Mouse (Mus musculus) layer of hippocampus, adult 18-20 months (tissue): ENCODE results near the gene Cdsn. TPM values are rescaled to one million over a fixed set of nuclear protein-coding genes. Genes with fewer than 3 reads are reported as not detected.
A peak's percentile ranks its signal among the peaks of the same experiment; 100 is the strongest.
"Not testable (repeated sequence)": the region's sequence is repeated elsewhere in the genome, so short reads cannot be mapped to it uniquely, and the experiment has no call there.

ENCODE experiments used
- DNase-seq, 2 experiments: peaks; one replicate each; pipeline ENCODE4 v3.0.0; 2022; ENCODE audit warnings: low spot score in 2 of 2
- long read RNA-seq: library from polyadenylated mRNA; stranded (forward); transcript quantifications from one replicate; pipeline ENCODE4 v2.0.0, GENCODE M21; 2021
- total RNA-seq, 2 experiments: library from RNA; stranded (reverse); gene quantifications; 2 replicates each; pipeline ENCODE4 v1.2.3; 2021

Gene Cdsn
- under 1 TPM; 0.20 to 0.22 TPM for total RNA-seq
- long read RNA-seq = 0 reads

GRCm38 (mm10) chr17:35551881-35552414 is at the start of gene Cdsn:
Gene Cdsn (plus strand): TSS chr17:35552128.
- DNase-seq = no peak

DNA sequence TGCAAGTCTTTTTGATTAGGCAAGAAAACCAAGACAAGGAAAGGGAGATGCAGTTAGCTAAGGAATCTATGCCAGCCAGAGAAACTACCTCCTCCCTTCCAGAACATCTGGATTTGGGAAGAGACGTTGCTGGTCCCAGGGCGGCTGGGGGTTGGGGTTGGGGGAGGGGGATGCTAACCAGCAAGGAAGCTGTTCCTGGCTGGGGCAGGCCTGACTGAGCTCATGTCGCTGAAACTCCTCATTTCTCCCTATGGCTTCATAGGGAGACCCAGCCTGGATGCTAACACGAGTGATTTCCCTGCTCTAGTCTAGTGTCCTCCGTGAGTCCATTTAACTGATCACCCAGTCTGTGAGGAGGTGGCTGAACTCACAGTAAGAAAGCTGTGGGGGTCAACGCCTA is 49.7 kb upstream of the Cdsn start:
- DNase-seq = no peak

DNA sequence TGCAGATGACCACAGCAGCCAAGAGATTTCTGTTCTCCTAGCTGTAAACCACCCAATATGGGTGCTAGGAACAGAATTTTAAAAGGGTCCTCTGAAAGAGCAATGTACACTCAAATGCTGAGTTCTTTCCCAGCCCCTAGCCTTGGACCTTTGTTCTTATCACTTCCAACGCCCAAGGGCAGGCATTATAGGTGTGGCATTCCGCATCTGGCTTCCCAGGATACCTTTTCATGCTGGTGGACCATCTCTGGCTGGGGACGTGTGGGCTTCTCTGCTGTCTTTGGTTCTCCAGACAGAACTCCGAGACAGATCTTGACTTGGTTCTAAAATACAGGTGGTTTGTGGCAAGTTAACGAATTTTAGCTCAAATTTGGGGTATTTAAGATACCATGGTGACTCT is 49.2 kb upstream of the Cdsn start:
- no peak for DNase-seq

DNA sequence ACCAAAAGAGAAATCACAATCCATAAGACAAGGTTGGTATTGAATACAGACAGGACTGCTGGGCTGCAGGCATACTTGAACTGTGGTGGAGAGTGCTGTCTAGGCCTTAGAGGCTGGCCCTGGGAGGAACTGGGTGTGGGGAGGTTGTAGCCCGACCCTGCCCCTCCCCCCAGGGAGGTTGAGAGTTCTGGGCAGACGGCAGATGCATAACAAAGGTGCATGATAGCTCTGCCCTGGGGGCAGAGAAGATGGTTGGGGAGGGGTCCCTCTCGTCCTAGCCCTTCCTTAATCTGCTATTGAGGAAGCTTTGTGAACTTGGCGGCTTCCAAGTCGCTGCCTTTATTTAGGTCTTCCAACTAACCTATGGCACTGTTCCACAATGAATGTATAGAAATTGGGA is 48.1 kb upstream of the Cdsn start:
- DNase-seq = no peak

DNA sequence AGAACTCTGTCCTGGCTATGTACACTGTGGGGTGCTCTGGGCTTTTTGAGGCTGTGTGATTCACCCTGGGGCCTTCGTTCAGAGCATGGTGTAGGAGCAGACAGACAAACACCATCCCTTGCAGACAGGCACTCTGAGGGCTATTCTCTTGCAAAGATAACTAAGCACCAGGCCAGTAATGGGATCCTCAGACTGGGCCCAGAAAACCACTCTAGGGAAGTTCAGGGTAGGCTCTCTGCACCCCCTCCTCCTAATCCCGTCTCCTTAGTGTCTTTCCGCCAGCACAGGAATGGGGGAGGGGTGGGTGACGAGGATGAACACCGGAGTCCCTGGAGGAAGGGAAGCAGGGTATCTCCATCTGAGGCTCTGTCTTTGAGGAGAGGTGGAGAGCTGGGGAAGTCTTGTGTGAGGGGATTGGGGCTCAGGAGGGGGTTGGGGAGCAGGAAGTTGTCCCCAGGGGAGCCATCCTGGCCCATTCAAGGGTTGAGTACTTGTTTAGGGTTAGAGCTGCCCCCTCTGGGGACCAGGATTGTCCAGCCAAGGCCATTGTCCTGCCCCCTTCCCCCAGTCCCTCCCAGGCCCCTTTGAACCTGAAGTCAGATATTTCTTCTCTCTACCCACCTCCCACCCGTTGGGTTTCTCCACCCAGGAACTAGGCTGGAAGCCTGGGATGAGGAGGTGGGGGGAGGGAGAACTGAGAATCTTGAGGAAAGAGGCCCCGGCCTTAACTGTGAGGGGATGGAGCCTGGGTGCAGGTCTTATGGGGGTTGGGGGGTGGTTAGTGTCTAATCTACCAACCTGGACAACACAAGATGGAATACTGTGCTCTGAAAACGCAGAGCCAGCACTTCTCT is 47.1 kb upstream of the Cdsn start:
- no peak for DNase-seq

GRCm38 (mm10) chr17:35505776-35506175 is 46.2 kb upstream of the Cdsn start, which contains the start of gene Pou5f1:
Gene Pou5f1 (plus strand): TSS chr17:35506018.
- DNase-seq = no peak

GRCm38 (mm10) chr17:35506881-35507280 is 45.0 kb upstream of the Cdsn start:
- DNase-seq = no peak

DNA sequence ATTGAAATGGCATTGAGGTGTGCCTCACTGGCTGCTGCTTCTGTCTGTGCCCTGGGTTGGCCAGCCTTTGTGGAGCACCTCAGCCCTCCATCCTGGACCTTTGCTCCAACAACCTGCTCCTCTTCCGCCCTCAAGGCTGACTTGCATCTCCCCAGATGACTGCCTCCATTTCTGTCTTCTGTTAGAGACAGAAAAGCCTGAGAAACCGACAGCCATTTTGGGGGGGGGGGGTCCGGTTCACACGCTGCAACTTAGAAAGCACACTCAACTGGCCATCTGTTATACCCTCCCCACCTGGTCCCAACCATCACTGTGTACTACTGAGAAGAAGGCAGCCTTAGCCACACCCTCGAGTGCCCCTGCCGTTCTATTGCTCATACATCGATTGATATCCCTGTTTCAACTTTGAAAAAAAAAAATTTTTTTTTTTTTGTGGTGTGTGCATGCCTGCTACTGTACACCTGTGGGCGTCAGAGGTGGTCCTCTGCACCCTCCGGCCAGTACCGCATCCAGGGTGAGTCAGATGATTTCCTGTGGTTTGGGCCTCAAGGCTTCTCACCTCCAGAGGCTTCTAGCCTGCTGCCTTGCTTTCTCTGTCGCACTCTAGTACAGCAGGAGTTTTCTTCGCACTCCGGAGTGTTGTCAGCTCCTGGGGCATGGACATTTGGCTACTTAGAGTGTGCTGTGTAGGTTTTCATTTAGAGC is 44.2 kb upstream of the Cdsn start:
- no peak for DNase-seq

DNA sequence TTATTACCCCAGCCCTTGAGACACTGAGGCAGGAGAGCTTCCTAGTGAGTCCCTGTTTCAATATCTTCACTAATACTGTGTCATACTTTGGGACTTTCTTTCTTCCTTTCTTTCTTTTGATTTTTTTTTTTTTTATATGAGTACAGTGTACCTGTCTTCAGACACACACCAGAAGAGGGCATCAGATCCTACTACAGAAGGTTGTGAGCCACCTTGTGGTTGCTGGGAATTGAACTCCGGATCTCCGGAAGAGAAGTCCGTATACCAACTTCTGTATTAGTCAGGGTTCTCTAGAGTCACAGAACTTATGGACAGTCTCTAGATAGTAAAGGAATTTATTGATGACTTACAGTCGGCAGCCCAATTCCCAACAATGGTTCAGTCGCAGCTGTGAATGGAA is 43.6 kb upstream of the Cdsn start:
- DNase-seq = not testable (repeated sequence)

- DNase-seq = no peak
Observed at GRCm38 (mm10) chr17:35509284-35509683, 42.6 kb upstream of the Cdsn start.

DNA sequence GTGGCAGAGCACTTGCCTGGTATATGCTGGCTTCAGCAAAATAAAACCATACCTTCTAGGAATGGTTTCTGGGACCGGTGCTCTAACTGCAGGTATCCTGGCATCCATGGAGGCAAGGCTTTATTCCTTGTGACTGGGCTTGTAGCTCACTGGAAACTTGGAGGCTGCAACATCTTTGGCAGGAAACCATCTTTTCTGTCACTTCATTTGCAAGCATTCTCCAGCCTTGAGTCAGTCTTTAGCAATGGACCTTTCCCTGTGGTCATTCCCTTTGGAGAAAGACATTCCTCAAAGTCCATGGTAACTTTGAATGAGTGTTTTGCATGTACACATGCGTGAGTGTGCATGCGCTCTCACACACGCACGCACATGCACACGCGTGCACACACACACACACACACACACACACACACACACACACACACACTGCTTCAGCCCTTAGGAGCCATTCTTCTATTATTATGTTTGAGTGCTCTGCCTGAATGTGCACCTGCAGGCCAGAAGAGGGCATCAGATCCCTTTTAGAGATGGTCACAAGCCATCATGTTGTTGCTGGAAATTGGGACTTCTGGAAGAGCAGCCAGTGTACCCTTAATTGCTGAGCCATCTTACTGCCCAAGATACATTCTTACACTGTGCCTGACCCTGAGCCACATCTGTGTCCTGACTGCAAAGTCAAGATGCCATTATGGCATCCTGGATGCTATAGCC is 38.9 kb upstream of the Cdsn start:
- peak in 1 of 2 experiments; percentile 17 for DNase-seq

DNA sequence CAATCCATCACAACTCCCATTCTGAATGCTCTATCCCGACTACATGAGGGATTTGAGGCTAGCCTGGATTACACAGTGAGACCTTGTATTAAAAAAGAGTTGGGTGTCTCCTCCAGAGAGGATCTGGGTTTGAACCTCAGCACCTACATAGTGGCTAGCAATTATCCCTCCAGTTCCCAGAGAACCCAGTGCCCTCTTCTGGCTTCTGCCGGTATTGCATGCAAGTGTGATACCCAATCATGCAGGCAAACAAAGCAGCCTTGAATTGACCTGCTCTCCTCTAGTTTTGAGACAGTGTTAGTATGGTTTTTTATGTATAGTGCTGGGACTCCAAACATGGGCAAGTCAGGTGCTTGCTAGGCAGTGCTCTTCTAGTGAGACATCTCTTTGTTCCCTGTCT is 38.0 kb upstream of the Cdsn start:
- DNase-seq = peak in 1 of 2 experiments; percentile 39

DNA sequence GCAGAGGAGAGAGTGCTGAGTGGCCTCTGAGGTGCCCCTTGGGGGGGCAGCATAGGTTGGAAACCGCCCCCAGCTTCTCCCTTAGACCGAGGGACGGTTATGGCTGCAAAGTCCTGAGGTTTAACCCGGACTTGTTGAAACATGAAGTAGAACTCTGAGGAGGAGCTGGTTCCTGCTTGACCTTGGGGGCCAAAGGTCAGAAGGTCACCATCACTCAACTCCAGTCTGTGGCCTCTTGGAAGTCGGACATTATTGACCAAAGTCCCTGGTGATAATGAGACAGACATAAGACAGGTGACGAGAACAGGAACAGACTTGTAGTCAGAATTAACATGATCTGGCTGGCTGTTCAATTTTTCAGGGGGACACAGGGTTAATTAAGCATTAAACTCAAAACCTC is 37.2 kb upstream of the Cdsn start:
- no peak for DNase-seq

DNA sequence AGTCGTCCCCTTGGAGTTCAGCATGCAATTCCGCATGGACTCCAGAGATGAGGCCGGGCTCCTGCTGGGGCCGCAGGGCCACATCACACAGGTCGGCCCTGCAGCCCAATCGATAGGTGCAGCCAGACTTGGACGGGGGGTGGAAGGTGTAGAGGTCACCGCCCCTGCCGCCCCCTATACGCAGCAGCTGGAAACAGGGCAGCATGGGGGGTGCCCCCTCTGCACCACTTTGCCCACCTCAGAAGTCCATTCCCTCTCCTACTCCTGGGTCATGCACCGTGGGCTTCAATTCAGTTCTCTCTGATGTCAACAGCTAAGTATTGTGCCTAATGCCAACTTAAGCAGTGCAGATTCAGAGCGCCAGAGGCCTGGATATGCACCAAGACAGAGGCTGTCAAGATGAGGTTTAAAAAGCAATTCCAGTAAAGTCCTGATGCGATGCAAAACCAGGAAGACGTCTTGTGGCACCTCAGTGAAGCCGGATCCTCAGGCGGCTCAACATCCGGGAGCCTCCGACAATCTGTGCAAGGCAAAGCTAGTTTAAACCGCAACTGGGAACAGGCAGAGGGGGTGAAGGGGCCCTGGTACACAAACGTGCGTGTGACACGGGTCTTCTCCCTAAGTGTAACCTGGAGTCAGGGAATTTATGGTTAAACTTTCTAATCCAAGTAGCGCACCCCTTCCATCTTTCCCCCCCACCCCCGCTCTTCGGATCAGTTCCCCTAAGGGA is 35.9 kb upstream of the Cdsn start:
- peak in 1 of 2 experiments; percentile 22 for DNase-seq

DNA sequence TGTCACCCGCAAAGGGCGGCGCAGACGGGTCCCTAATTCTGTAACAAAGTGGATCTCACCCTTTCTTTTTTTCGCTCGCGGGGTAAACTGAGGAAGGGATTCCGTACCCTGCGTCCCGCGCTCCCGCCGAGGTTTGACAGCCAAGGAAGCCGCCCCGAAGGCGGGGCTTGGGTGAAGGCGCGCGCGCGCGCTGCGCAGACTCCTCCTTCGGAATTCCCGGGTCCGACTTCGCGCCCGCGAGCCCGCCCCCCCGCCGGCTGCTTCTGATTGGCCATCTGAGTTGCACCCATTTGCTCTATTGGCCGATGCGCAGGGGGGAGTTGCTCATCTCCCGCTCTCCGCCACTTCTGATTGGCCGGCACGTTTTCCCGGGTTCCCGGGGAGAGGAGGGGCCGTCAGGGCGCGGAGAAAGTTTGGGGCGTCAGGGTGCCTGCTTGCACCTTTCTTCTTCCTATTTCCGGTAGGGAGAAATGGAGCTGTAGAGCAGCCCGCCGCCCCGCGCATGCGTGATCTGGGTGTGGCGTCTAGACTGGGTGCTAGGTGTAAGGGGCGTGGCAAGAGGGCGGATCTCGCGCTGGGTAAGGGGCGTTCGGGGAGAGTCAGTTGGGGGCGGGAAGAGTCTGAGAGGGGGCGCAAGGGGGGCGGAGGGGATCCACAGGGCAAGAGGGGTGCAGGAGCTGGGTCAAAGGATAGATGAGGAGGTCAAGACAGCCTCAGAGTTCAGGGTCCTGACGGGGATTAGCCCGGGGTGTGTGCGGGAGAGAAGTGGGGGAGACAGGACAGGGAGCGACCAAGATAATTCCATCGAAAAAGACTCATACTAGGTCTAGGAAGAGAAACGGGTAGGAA is 35.1 kb upstream of the Cdsn start, which contains the start of the genes Tcf19 and Cchcr1:
Gene Tcf19, minus strand, starts transcription at position 173 of the 849 bp plus-strand sequence.
Gene Cchcr1, plus strand, starts transcription at position 449 of the 849 bp plus-strand sequence.
- DNase-seq = peak; percentile 94 to 97

DNA sequence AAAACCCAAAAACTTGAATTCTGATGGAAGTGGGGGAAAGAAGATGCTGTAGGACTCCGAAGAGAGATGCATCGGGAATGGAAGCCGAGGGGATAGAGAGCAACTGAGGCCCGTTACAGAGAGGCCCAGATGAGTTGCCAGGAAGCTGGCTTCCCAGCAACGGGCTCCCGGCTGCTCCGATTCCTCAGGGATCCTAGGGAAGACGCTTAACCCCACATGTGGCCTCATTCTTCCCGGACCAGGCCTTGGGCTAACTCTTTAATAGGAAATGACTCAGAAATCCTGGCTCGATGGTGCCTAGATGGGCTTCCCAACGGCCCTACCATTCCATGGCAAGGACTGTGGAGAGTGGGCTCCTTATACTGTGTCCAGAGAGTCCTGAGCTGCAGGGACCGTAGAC is 34.4 kb upstream of the Cdsn start:
- no peak for DNase-seq

DNA sequence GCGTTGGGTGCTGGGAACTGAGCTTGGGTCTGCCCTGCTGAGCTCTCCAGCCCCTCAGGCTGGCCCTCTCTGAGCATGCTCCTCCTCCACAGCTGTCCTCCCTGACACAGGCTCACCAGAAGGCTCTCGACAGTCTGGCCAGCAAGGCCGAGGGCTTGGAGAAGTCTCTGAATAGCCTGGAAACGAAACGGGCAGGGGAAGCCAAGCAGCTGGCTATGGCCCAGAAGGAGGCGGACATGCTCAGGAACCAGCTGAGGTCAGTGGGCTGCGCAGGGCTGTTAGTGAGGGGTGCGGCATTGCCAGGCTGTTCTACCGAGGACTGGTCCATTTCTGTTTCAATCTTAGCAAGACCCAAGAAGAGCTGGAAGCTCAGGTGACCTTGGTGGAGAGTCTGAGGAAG is 27.6 kb upstream of the Cdsn start:
- no peak for DNase-seq

DNA sequence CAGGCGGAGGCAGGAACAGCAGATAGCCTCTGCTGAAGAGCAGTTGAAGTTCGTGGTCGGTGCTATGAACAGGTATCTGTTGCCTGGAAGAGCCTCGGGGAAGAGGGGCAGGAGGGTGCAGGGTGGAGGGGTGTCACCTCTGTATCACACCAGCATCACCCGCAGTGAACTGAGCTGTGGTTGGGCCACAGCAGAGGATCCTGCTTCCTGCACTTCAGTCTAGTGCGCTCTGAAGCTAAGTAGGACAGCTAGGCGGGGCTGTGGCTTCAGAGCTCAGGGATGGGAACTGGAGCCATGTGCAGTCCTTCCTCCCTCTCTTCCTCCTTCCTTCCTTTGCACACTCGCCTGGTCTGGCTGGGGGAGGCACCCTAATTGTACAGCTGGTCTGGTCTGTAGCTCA is 25.3 kb upstream of the Cdsn start:
- no peak for DNase-seq

GRCm38 (mm10) chr17:35532360-35532759 is 19.6 kb upstream of the Cdsn start:
- DNase-seq = no peak

DNA sequence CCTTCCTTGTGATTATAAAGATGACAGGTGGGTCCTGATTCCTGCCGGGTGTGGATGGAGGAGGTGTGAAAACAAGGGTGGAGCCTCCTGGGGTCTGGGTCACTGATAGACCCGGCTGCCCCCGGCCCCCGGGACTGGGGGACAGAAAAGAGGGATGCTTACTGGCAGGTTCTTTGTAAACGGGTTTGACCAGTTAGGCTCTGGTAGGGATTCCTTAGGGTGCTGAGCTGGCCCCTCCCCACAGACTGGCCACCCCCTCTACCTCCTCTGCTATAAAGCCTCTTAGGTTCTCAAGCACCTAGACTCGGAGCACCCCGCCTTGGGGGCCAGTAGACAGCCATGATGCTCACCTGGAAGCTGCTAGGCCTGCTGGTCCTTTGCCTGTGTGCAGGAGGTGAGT is 19.0 kb upstream of the Cdsn start, which contains the start of gene Psors1c2:
Gene Psors1c2, plus strand, starts transcription at position 301 of the 400 bp plus-strand sequence.
- DNase-seq = no peak
